Mouse (Mus musculus) heart, postnatal 0 days (tissue): ENCODE measurements around the gene Mapk8. TPM values are rescaled to one million over a fixed set of nuclear protein-coding genes. Genes with fewer than 3 reads are reported as not detected.

Experiments
- ATAC-seq: fragments of 200-750 bp; cut with Nextera tagmentation; 2 replicates; pipeline ENCODE4 v1.8.0; 2017; ENCODE audit warnings: low read depth, moderate number of reproducible peaks, moderate library complexity; ENCODE audit not compliant: insufficient read depth
- DNase-seq: peaks from one replicate; pipeline ENCODE4 v3.0.0-alpha.2; 2016; ENCODE audit warnings: low spot score
- H3K27ac ChIP-seq: fragments of 300-500 bp; sonication (generic); 2 replicates; pipeline ENCODE4 v1.5.1; 2014; ENCODE audit warnings: low read depth, mild to moderate bottlenecking
- H3K27me3 ChIP-seq: fragments of 300-500 bp; sonication (generic); 2 replicates; pipeline ENCODE4 v1.6.1; 2014; ENCODE audit warnings: low read length, mixed read lengths; ENCODE audit not compliant: control insufficient read depth, insufficient read depth
- H3K36me3 ChIP-seq: fragments of 300-500 bp; sonication (generic); replicated peaks from 2 replicates; pipeline ENCODE4 v1.6.1; 2014; ENCODE audit warnings: low read length, mixed read lengths; ENCODE audit not compliant: control insufficient read depth, insufficient read depth
- H3K4me1 ChIP-seq: fragments of 300-500 bp; sonication (generic); 2 replicates; pipeline ENCODE4 v1.6.1; 2014; ENCODE audit warnings: antibody characterized with exemption; ENCODE audit not compliant: control insufficient read depth, insufficient read depth
- H3K4me2 ChIP-seq: fragments of 300-500 bp; sonication (generic); 2 replicates; pipeline ENCODE4 v1.6.1; 2014; ENCODE audit warnings: low read depth, mild to moderate bottlenecking, low read length, moderate library complexity
- H3K4me3 ChIP-seq: fragments of 300-500 bp; sonication (generic); 2 replicates; pipeline ENCODE4 v1.5.1; 2014; ENCODE audit warnings: low read depth, low read length
- H3K9ac ChIP-seq: fragments of 300-500 bp; sonication (generic); replicated peaks from 2 replicates; pipeline ENCODE4 v1.6.1; 2014; ENCODE audit warnings: low read depth, low read length, mixed read lengths
- H3K9me3 ChIP-seq: fragments of 300-500 bp; sonication (generic); replicated peaks from 2 replicates; pipeline ENCODE4 v1.6.1; 2016; ENCODE audit warnings: low read length; ENCODE audit not compliant: control insufficient read depth
- CTCF ChIP-seq: IDR thresholded peaks from 2 replicates; pipeline ENCODE4 v1.5.1; 2016; ENCODE audit warnings: antibody characterized with exemption, control low read depth, low read depth
- EP300 ChIP-seq: IDR thresholded peaks from 2 replicates; pipeline ENCODE4 v1.6.1; 2016; ENCODE audit warnings: antibody characterized with exemption, low read depth
- WGBS: fragments of 180-500 bp; shearing (Covaris S2); extraction: QIAGEN DNeasy Blood & Tissue Kit; methylation state at CpG from one replicate; pipeline ENCODE4 v1.1.7; 2014; 5-methylcytosine and 5-hydroxymethylcytosine counted together
- polyA plus RNA-seq: library from polyadenylated mRNA; unstranded; fragments of >200 nt; fragmentation: Nextera tagmentation; extraction: Ambion mirVana; gene quantifications from 2 replicates; pipeline ENCODE4 v1.2.1, GENCODE M21; 2015
- total RNA-seq: library from RNA; depleted of rRNA; stranded (reverse); fragments of >200 nt; gene quantifications from 2 replicates; pipeline ENCODE4 v1.2.3, GENCODE M21; 2014; ENCODE audit warnings: low replicate concordance; rRNA removed

Gene Mapk8
- total and polyA plus RNA-seq, 2 experiments from 2014 or later, result 12.8 to 88.1 TPM

DNA sequence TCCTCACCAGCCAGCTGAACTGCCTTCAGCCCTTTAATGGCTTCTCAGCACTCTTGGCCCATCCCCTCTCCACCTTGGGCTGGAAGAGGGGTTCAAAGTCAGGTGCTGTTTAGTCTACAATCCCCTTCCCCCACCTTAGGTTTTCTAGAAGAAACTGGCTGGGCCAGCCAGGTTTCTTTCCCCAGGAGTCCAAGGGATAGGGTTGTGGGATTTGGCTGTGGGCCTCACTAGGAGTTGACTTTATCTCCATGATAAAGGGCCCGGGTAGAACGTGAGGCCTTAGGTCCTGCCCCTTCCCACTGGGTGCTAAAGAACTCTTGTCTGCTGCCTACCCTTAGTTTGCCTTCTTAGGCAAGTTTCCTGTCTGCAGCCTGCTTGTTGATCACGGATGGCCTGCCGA lies 115.3 kb downstream of the Mapk8 start:
- H3K36me3 ChIP-seq, result no peaks in the 10 kb centered on the region
- H3K27me3 ChIP-seq, result peaks cover 5% of the 10 kb centered on the region; the same call in 1 of the 2 replicates
- no peaks in the 10 kb centered on the region for H3K9me3 ChIP-seq
- H3K9ac ChIP-seq, result no peak overlapping the region
- TF ChIP-seq EP300 (no peak), CTCF (no peak)
- no peak overlapping the region for H3K4me3 ChIP-seq
- ATAC-seq, result no peak
- 30% methylated on average over 4 of the region's 4 CpGs for WGBS
- no peak overlapping the region for H3K4me2 ChIP-seq
- no peak overlapping the region for H3K27ac ChIP-seq
- DNase-seq, result no peak
- peaks cover 27% of the 10 kb centered on the region for H3K4me1 ChIP-seq

DNA sequence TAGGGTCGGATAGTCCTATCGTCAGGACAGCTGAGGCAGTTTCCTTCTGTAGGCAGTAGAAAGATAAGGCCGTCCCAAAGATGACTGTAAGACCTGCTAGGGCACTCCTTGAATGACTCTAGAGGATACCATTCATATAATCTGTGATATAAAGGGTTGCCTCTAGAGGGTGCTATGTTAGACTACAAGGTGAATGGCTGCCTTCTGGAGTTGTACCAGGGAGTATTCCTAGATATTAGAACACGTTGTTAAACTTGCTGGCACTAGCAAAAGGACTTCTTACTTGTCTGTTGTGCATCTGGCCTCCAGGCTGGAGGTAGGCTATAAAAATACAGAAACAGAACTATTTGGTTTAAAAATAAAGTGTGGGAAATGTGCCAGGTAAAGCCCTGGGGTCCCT lies 116.0 kb downstream of the Mapk8 start:
- 45% methylated on average over 4 of the region's 4 CpGs for WGBS
- ATAC-seq (no peak), DNase-seq (peak; percentile 31)
- Histone ChIP-seq H3K27ac (no peak overlapping the region), H3K9me3 (no peaks in the 10 kb centered on the region), H3K9ac (no peak overlapping the region), H3K4me3 (no peak overlapping the region), H3K4me2 (no peak overlapping the region), H3K36me3 (no peaks in the 10 kb centered on the region), H3K27me3 (peaks cover 5% of the 10 kb centered on the region; the same call in 1 of the 2 replicates), H3K4me1 (peaks cover 27% of the 10 kb centered on the region)
- TF ChIP-seq CTCF, result peak; percentile 33
- no peak for TF ChIP-seq EP300

DNA sequence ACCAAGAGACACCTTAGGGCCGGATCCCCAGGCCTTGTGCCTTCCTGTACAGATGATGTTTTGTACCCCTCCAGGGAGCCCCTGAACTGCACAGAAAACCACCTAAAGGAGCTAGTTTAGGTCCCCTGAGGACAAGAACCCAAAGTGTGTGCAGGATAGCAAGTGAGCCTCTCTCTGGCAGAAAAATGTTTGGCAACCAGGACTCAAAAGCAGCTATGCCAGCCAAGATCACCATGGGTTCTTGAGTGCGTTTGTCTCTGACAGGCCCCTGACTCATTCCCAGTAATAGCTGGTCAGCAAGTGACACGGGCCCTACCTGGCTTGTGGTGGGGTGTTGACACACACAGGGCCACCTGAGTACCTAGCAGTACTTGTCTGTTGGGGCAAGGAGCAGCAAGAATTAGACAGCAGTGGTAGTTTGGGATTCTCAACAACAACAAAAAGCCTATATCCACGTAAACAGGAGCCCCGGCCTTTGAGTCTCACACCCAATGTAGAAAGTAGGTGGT lies 117.6 kb downstream of the Mapk8 start:
- peak; percentile 35 for DNase-seq
- Histone ChIP-seq H3K27ac (no peak overlapping the region), H3K4me1 (peaks cover 27% of the 10 kb centered on the region), H3K4me2 (no peak overlapping the region), H3K9me3 (no peaks in the 10 kb centered on the region), H3K27me3 (peaks cover 3% of the 10 kb centered on the region; the same call in 1 of the 2 replicates), H3K4me3 (no peak overlapping the region), H3K36me3 (no peaks in the 10 kb centered on the region), H3K9ac (no peak overlapping the region)
- TF ChIP-seq CTCF (no peak), EP300 (no peak)
- 76% methylated on average over 5 of the region's 5 CpGs for WGBS
- ATAC-seq, result no peak

DNA sequence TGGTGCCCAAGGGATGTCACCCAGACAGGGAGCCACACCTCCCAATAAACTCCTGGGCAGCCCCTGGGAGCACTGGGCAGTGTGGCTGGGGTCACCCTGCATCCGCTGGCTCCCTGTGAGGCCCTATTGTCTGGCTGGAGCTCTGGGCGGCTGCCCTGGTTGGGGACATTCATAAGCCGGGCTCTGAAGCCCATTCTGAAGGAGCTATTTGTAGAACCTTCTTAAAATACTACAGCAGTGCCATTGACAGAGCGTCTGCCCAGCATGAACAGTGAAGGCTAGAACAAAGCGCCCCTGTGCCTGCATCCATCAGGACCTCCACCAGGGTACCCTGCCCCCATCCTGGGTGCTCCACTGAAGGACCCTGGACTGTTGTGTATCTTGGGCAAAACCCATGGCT lies 118.6 kb downstream of the Mapk8 start:
- no peak for TF ChIP-seq EP300
- TF ChIP-seq CTCF, result no peak
- Histone ChIP-seq H3K9ac (no peak overlapping the region), H3K27me3 (0 out of 2 replicates have a peak, but pooled peaks cover 5% of the 10 kb centered on the region), H3K4me1 (peaks cover 27% of the 10 kb centered on the region), H3K4me3 (no peak overlapping the region), H3K36me3 (no peaks in the 10 kb centered on the region), H3K4me2 (no peak overlapping the region; the same call in 1 of the 2 replicates), H3K27ac (no peak overlapping the region), H3K9me3 (no peaks in the 10 kb centered on the region)
- 31% methylated on average over 5 of the region's 5 CpGs for WGBS
- peak; percentile 34; the same call in 1 of the 2 replicates for ATAC-seq
- no peak for DNase-seq

Other genes with a start within 250 kb of the Mapk8 start
- 2.0 and 4.2 TPM in 2 replicates for gene Arhgap22, start 233.1 kb downstream of the Mapk8 start, total RNA-seq
- gene Arhgap22, start 233.1 kb downstream of the Mapk8 start, polyA plus RNA-seq, result 0.77 and 1.5 TPM in 2 replicates
- not detected in 2 replicates for gene Frmpd2, start 24.5 kb upstream of the Mapk8 start, total RNA-seq
- gene Frmpd2, start 24.5 kb upstream of the Mapk8 start, polyA plus RNA-seq, result 0.03 and 0.05 TPM in 2 replicates
- gene Ptpn20, start 142.0 kb upstream of the Mapk8 start, total RNA-seq, result not detected in 2 replicates
- gene Ptpn20, start 142.0 kb upstream of the Mapk8 start, polyA plus RNA-seq, result 0.07 TPM in 1 of 2 replicates, not detected in the other